Mouse (Mus musculus): ENCODE results near the gene Cd6.

The Cd6 gene

GRCm38 (mm10) chr19:10759983-10760831, 69.7 kb downstream of the Cd6 start:
- DNase-seq: no peak

DNA sequence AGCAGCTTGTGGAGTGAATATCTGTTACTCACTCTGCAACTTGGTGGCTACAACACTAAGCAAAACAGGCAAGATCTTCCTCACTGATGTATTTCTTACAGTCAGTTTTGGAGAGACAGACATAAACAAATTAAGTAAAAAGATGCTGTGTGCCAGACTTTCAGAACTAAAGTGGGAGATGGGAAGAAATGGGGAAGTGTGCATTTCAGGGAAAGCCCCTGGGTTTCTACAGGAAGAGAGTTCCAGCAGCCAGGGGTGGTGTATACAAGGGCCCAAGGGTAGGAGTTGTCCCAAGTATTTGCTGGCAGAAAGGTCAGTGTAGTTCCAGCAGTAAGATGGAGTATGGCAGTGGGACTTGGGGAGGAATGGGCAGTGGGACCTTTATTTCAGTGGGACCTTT, 70.3 kb downstream of the Cd6 start:
- no peak for DNase-seq

GRCm38 (mm10) chr19:10758708-10759107, 71.2 kb downstream of the Cd6 start:
- no peak for DNase-seq

DNA sequence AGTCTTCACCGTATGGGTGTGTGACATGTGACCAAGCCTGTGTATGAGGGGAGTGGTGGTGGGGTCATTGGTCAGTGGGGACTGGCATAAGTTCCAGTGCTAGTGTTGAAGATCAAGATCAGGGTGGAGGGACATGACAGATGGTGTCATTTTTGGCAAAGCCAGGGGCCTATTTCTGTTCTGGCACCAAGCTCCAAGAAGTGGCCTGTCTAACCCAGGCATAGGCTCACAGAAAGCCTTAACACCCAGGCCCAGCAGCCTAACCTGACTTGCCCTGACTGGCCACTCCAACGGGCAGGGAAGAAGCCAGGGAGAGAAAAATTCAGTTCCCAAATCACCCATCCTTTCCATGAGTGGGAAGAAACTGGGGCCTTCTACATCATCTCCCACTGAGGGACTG, 72.3 kb downstream of the Cd6 start:
- no peak for DNase-seq

DNA sequence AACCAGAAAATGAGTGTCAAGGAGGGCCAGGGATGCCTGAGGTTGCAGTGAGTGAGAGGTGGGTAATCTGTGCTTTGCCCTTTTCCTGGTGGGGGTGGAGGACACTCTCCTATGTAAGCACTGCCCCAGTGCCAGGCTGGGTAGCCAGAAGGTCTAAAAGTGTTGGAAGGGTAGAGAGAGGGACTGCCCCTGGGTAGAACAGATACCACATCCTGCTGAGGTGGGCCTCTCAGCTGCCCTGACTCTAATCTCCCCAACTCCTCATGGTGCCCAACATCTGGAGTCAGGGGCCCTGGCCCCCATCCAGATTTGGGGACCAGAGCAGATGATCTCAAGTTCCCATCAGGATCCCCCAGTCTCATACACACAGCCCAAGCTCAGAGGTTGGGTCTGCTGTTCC, 72.7 kb downstream of the Cd6 start:
- DNase-seq: no peak

- no peak for DNase-seq
Measured at GRCm38 (mm10) chr19:10752646-10753045, 77.2 kb downstream of the Cd6 start.

DNA sequence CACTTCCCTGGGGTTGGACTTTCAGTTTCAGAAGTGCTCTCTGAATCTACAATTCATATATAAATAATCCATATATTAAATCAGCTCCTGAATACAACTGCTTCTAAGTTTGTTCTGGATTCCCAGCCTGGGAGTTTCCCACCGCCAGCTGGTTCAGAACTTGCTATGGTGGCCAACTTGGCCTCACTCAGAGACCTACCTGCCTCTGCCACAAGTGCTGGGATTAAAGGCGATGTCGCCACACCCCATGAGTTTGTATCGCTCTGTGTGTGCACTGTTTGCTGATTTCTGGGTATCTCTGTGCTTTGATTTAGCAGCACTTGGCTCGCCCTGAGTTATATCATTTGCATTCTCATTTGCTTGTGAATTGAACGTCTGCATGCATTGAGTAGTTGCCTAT, 77.8 kb downstream of the Cd6 start:
- DNase-seq: no peak

- no peak for DNase-seq
Measured at GRCm38 (mm10) chr19:10751607-10752006, 78.3 kb downstream of the Cd6 start.

DNA sequence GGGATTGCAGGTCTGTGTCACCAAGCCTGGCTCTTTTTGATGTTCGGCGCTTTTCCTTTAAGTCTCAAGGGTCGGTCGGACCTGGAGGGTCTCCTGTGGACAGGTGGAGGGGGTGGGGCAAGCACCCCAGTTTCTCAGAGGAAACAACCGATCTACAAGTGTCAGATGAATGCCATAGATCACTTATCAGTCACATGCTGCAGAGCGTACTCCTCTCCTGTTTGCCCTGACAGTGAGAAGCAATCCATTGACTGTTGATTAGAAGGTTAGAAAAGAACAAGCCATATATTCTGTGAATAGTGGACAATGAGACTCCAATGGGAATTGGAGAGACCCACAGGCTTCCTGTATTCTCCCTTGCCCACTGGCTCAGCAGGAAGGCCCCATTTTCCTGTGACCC, 79.7 kb downstream of the Cd6 start:
- no peak for DNase-seq

GRCm38 (mm10) chr19:10749295-10749694, 80.6 kb downstream of the Cd6 start:
- DNase-seq: no peak

GRCm38 (mm10) chr19:10748401-10749102, 81.3 kb downstream of the Cd6 start:
- no peak for DNase-seq

DNA sequence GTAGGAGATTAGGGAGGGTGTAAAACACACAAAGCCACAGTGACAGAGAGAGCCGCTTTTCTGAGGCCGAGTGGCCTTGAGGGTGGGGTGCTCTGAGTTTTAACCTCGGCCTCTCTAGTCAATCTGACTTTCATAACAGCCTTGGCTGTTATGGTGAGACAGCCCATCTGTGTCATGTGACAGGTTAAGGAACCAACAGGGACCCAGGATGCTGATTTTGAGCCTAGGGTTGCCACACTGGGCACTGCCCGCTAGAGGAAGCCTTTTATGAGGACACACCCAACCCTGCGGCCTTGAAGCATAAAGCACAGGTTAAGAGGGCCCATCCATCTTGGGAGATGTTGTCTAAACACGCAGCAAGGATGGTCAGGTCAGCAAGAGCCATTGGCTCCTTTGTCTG, 82.1 kb downstream of the Cd6 start:
- DNase-seq: peak; percentile 11 to 19

GRCm38 (mm10) chr19:10747182-10747581, 82.7 kb downstream of the Cd6 start:
- DNase-seq: no peak

DNA sequence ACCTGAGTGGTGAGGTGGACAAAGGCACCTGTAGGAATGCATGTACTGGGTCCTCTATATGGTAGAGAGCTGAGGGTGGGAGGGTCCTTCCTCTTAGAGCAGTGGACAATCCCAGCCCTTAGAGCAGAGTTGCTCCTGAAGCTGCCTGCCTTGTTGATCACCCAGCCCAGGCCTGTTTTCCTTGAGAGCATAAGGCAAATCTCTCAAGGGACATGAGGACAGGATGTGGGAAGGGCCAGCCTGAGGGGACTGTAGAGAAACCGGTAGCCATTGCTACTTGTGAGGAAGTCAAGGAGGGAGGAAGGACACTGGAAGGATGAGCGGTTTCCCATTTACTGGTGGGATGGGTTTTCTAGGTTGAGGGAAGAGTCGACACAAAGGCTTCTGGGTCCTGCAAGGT, 87.3 kb downstream of the Cd6 start:
- no peak for DNase-seq

- no peak for DNase-seq
Measured at GRCm38 (mm10) chr19:10742145-10742544, 87.7 kb downstream of the Cd6 start.

GRCm38 (mm10) chr19:10740641-10741440, 89.0 kb downstream of the Cd6 start:
- peak; percentile 13 to 59 for DNase-seq

GRCm38 (mm10) chr19:10739916-10740315, 89.9 kb downstream of the Cd6 start:
- DNase-seq: no peak
